Mouse (Mus musculus) macrophage (primary cell): ENCODE data around the gene Cdc42se1. TPM values are rescaled to one million over a fixed set of nuclear protein-coding genes. Genes with fewer than 3 reads are reported as not detected.
A peak's percentile ranks its signal among the peaks of the same experiment; 100 is the strongest.
"Not testable (repeated sequence)": the region's sequence is repeated elsewhere in the genome, so short reads cannot be mapped to it uniquely, and the experiment has no call there.

ENCODE experiments used
- H3K27ac ChIP-seq: fragments of 350-480 bp; formaldehyde crosslinking; 2 replicates; pipeline ENCODE4 v1.9.0; 2021
- H3K36me3 ChIP-seq: fragments of 350-480 bp; formaldehyde crosslinking; 2 replicates; pipeline ENCODE4 v1.9.0; 2021; ENCODE audit errors: inconsistent target
- H3K4me3 ChIP-seq: fragments of 350-480 bp; formaldehyde crosslinking; 2 replicates; pipeline ENCODE4 v1.9.0; 2021; ENCODE audit errors: inconsistent target
- H3K79me2 ChIP-seq: fragments of 350-480 bp; formaldehyde crosslinking; 2 replicates; pipeline ENCODE4 v1.9.0; 2021; ENCODE audit errors: inconsistent target
- WGBS: methylation state at CpG from one replicate; pipeline ENCODE4 v1.1.7; 2026; ENCODE audit warnings: inconsistent platforms; ENCODE audit not compliant: missing documents; 5-methylcytosine and 5-hydroxymethylcytosine counted together
- polyA plus RNA-seq: library from polyadenylated mRNA; stranded (reverse); fragments of 250-400 nt; gene quantifications from 3 replicates; pipeline ENCODE4 v1.2.4, GENCODE M21; 2018; ENCODE audit warnings: inconsistent platforms

The Cdc42se1 gene
- polyA plus RNA-seq, 1 experiment from 2014 or later, result 76.1 TPM

DNA sequence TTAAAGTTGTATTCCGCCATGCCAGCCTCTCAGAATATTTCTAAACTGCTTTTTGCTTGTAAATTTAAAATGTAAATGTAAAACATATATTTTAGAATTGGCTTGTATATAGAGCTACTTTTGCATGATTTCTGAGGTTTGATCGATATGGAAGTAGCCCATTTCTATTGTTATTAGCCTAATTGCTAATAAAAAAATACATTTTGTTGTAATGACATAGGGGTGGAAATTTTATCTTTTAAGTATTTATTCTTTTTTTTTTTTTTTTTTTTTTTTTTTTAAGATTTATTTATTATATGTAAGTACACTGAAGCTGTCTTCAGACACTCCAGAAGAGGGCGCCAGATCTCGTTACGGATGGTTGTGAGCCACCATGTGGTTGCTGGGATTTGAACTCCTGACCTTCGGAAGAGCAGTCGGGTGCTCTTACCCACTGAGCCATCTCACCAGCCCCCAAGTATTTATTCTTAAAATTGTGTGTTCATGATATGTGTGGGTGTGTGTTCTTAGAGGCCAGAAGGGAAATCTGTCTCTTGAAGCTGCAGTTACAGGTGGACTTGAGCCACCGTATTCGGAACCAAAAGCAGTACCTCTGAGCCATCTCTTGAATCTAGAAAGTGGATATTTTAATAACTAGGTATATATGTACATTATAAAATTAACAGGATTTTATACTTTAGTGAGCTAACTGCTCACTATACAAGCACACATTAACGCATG is 15.5 kb upstream of the Cdc42se1 start:
- H3K27ac ChIP-seq, H3K4me3 ChIP-seq, H3K36me3 ChIP-seq: not testable (repeated sequence)
- H3K79me2 ChIP-seq, result peaks cover 46% of the 10 kb centered on the region
- 99% methylated on average over 7 of the region's 10 CpGs for WGBS

DNA sequence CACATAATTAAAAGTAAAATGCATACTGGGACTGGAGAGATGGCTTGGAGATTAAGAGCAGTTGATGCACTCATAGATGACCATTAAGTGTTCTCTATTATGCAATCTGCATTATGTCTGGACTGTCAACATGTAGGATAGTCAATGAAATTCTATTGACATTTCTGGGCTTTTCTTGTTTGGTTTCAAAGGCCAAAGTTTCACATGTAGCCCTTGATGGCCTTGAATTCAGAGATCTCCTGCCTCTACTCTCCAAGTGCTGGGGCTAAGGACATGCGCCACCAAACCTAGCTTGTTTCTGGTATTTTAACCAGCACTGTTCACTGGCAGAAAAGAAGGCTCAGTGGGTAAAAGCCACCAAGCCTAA is 14.9 kb upstream of the Cdc42se1 start:
- H3K36me3 ChIP-seq, result no peaks in the 10 kb centered on the region; the same call in 1 of the 2 replicates
- no peak overlapping the region for H3K4me3 ChIP-seq
- H3K79me2 ChIP-seq, result peaks cover 46% of the 10 kb centered on the region
- H3K27ac ChIP-seq, result no peak overlapping the region
- 100% methylated on average over 1 of the region's 1 CpGs for WGBS

DNA sequence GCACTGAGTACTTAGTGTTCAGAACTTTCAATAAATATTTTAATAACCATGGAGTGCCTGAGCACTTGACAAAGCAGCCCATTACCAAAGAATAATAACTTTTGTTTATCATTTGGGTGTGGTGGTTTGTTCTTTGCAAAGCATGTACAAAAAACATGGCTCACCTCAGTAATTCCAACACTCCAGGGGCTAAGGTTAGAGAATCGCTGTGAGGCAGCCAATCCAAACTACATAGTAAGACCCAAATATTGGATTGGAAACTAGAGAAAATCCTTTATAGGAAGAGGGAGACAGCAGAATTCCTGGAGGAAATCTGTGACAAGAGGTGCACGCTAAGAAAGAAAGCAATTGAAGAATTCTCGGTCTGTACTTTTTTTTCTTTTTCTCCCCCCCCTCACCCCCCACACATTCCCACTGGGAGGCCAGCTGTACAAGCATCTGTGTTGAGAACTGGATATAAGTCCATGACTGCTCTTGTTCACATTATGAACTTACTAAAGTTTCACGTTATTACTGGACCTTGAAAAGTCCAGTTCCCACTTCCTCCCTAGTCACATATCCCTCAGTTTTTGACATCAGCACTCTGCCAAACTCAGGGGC is 11.8 kb upstream of the Cdc42se1 start:
- peak overlapping the region; percentile 93 for H3K27ac ChIP-seq
- peaks cover 31% of the 10 kb centered on the region for H3K79me2 ChIP-seq
- WGBS, result 19% methylated on average over 4 of the region's 4 CpGs
- peak overlapping the region; percentile 57 for H3K4me3 ChIP-seq
- 0 out of 2 replicates have a peak, but pooled peaks cover 4% of the 10 kb centered on the region for H3K36me3 ChIP-seq

DNA sequence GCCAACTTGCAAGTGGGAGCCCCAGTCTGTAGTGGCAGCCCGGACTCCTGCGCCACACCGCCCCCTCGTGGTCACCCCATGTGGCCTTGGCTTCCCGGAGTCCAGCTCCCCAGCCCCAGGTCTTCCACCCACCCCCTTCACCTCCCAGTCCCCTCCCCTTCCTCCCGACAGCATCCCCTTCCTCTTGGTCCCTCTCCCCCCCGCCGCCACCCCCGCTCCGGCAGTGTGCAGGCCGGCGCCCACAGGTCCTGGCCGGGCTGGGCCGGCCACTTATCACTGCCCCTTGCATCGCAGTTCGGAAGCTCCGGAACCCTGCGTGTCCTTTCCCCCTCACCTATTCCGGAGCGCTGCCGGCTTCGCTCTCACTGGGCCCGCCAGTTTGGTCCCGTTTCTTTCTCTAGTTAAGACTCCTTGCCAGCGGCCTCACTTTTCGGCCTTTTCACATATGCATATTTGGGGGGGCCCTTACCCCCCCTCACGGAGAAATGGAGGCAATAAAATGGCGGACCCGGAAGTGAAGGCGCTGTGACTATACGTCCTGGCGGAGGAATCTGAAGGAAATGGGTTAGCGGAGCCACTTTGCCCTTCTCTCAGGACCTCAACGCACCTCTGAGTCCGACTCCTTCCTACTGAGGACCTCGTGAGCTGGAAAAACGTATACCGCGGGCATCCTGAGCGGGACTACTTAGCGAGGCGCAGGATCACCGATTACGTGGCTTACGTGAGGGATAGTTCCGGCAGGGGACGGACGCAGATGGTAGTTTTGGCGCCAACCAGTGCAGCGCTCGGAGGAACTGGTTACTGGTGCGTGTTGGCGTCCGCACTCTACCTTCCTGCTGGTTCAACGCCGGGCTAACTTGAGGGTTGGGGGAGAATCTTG is 11.0 kb upstream of the Cdc42se1 start, which contains the start of gene Gabpb2:
Gene Gabpb2 (minus strand): TSS at position 662 of the 880 bp plus-strand sequence.
- Histone ChIP-seq H3K27ac (peak within 1 kb of the TSS; percentile 93), H3K79me2 (peaks cover 23% of the 10 kb centered on the region), H3K36me3 (0 out of 2 replicates have a peak, but pooled peaks cover 4% of the 10 kb centered on the region), H3K4me3 (peak within 1 kb of the TSS; percentile 57)
- WGBS, result under 1% methylated on average over 50 of the region's 56 CpGs

DNA sequence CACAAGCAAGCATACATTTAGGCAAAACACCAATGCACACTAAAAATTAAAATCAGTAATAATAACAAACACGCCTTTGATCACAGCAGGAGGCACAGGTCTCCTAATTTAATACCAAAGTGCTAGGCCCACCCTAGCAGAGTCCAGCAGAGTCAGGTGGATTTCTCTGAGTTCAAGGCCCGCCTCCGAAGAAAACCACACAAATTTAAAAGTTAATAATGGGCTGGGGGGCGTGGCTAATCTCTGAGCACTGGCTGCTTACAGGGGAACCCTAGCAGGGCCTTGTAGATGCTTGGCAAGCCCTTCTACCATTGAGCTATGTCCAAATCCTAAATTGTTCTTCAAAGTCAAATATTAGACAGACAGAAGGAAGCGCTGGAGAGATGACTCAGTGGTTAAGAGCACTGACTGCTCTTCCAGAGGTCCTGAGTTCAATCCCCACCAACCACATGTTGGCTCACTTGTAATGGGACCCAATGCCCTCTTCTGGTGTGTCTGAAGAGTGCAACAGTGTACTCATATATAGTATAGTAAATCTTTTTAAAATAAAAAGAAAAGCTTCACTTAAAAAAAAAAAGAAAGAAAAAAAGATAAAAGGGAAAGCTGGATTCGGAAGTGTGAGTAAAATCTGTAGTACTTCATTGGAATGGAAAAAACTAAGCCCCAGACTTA is 9.9 kb upstream of the Cdc42se1 start:
- H3K27ac ChIP-seq, result peak overlapping the region; percentile 93

DNA sequence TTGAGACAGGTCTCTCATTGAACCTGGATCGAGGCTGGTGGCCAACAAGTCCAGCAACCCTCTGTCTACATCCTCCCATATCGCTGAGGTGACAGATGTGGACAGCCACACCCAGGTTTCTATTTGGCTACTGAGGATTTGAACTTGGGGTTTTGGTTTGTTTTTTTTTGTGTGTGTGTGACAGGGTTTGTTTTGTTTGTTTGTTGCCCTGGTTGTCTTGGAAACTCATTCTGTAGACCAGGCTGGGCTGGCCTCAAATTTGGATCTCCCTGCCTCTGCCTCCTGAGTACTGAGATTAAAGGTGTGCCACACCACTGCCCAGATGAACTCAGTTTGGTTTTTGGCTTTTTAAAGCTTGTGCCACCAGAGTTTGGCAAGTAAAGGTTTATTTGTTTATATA is 5.5 kb upstream of the Cdc42se1 start:
- 100% methylated on average over 2 of the region's 2 CpGs for WGBS
- H3K79me2 ChIP-seq, result peaks cover 39% of the 10 kb centered on the region
- no peak overlapping the region for H3K27ac ChIP-seq
- H3K36me3 ChIP-seq, result peaks cover 4% of the 10 kb centered on the region; the same call in 1 of the 2 replicates
- no peak overlapping the region for H3K4me3 ChIP-seq

More for the DNA sequence above, 9.9 kb upstream of the Cdc42se1 start:
- Histone ChIP-seq H3K4me3 (peak overlapping the region; percentile 57), H3K36me3 (peaks cover 4% of the 10 kb centered on the region; the same call in 1 of the 2 replicates), H3K79me2 (peaks cover 20% of the 10 kb centered on the region)
- WGBS, result 57% methylated on average over 6 of the region's 6 CpGs

DNA sequence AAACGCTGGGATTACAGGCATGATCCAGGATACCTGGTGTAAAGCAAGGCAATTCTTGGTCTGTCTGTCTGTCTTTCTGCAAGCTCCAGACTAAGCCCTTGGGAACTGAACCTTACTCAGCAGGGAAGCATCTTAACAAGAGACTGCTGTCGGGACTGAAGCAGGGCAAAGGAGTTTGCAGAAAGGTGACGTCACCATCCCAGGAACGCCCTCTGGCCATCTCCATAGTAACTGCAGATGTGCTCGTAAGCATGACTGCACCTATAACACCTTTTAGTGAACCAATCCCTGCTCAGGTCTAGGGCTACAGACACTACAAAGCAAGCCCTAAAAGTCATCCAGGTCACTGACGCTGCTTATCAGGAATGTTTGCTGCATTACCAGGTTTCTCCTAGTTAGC is 4.2 kb upstream of the Cdc42se1 start:
- Histone ChIP-seq H3K79me2 (peaks cover 47% of the 10 kb centered on the region), H3K4me3 (no peak overlapping the region), H3K36me3 (peaks cover 4% of the 10 kb centered on the region; the same call in 1 of the 2 replicates), H3K27ac (no peak overlapping the region)
- 94% methylated on average over 6 of the region's 6 CpGs for WGBS

DNA sequence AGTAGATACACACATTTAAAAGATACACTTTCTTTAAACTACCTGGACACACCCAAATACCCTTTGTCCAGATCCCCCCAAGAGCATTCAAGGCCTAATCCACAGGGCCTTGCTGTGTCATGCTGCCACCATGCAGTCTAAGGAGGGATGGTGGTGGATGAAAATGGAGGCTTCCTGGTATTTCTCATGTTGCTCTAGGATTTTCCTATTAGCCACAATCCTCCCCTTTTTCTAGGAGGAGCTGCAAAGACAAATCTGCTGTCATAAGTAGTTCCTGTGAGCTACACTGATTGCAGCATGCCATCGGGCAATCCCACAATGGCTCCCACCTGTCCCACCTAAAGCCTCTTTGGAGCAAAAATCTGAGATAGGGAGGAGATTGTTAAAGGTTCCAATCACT is 1.3 kb upstream of the Cdc42se1 start:
- H3K36me3 ChIP-seq, result peaks cover 6% of the 10 kb centered on the region
- H3K79me2 ChIP-seq, result peaks cover 65% of the 10 kb centered on the region
- WGBS, result 55% methylated on average over 1 of the region's 1 CpGs
- H3K27ac ChIP-seq, result peak overlapping the region; percentile 94; the same call in 1 of the 2 replicates
- H3K4me3 ChIP-seq, result peak overlapping the region; percentile 81

DNA sequence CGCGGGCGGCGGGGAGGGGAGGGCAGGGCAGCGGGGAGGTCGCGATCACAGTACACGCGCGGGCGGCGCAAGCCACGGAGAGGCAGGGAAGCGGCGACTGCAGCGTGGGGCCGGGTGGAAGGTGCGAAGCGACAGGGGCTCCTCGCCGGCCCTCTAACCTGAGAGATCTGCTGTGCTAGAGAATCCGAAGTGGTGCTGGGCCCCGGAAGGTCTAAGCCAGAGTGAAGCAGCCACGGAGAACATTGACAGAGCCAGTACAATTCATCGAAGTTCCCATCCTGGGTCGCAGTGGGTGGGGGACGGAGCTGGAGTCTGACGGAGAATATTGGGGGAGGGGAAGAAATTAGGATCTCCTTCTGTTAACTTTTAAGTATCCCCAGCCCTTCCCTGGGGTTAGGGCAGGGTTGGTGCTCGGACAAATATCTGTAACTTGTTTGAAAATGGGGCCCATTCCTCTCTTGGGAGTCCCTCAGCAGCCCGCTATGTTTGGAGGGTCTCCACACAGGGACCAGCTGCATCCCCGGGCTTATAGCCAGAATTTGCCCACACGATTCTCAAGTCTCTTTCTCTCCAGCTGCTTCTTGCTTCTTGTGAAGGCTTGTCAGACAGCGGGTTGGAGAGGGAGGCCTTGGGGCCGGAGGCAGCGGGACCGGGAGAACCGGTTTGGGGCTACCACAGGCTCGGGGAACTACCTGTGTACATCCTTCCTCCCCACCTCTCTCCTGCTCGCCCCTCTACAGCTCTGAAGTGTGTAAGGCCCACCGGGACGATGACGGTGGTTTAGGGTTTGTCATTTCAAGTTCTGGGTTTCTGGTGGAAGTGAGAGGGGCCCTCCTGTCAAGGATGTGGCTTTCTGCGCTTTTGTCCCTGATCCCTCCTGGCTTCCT is 605 bp downstream of the Cdc42se1 start:
- peak overlapping the region; percentile 98 for H3K27ac ChIP-seq
- under 1% methylated on average over 37 of the region's 43 CpGs for WGBS
- H3K4me3 ChIP-seq, result peak overlapping the region; percentile 97
- H3K36me3 ChIP-seq, result peaks cover 25% of the 10 kb centered on the region
- peaks cover 83% of the 10 kb centered on the region for H3K79me2 ChIP-seq

DNA sequence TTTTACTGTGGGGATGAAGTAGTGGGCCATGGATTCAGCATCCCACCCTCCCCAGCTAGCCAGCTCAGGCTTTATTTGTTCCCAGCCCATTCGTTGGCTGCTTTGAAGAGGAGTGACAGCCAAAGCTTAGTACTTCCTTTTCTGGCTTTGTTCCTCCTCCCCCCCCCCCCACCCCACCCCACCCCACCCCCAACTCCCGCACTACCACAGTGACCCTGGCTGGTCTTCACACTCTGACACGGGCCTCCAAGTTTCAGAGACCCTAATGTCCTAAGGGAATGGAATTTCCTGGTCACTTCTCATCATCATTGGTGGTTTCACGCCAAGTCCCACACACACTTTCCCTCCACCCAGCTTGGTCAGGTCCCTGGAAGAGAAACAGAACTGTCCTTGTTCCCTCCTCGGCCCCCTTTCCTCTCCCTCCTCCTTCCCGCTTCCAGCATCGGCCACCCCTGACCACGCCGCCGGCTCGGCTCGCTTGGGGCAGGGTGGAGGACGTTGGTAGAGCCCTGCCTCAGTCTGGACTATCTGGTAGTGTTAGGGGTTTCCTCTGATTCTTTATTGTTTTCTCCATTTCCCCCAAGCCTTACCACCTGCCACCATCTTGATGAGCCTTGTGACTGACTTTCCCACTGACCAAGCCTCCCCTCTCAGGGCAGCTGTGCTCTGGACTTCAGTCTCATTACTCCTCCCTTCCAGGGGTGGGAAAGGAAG is 1.4 kb downstream of the Cdc42se1 start:
- peak overlapping the region; percentile 97 for H3K4me3 ChIP-seq
- 3% methylated on average over 8 of the region's 13 CpGs for WGBS
- H3K36me3 ChIP-seq, result peaks cover 33% of the 10 kb centered on the region
- peaks cover 85% of the 10 kb centered on the region for H3K79me2 ChIP-seq
- H3K27ac ChIP-seq, result peak overlapping the region; percentile 98

DNA sequence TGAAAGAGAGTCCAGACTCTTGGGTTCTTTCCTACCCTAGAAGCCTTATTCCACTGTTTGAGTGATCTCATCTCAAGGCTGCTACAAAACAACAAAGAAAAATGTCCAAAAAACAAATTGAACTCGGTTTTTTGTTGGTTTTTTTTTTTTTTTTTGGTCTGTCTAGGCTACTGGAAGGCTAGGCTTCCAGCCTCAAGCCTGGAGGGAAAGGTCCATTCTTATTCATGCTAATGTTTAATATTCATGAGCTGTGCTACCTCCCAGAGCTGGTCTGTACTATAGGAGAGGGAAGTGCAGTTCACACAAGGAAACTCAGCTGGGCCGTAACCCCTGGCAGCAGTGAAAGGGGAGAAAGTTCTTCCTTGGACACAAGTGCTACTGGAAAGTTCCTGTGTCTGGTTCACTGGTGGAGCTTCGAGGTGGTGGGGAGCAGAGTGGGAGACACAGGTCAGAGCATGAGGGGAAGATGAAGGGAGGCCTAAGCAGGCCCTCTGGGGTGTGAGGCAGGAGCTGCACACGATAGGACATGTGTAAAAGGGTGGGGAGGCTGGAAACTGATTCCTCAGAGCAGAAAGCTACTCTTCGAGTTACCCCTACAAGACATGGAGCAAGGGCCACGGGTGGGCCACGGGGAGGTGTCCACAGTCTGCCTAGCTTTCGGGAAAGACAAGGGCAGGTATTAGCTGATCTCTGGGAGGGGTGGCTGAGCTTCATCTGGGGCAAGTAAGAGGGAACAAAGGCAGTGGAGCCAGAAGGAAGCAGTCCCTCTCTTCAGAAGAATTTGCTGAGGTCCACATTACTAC is 2.2 kb downstream of the Cdc42se1 start:
- peaks cover 41% of the 10 kb centered on the region for H3K36me3 ChIP-seq
- WGBS, result 6% methylated on average over 7 of the region's 8 CpGs
- H3K4me3 ChIP-seq, result peak overlapping the region; percentile 97
- peaks cover 85% of the 10 kb centered on the region for H3K79me2 ChIP-seq
- H3K27ac ChIP-seq, result peak overlapping the region; percentile 98
